Mouse (Mus musculus): ENCODE measurements at regions not wholly inside any gene's neighbourhood (a gene's known extent, or its start where the extent isn't known, plus 50 kb on each side); places are given as distances from the start of the nearest gene placed in this dataset.
"Not testable (repeated sequence)": the region's sequence is repeated elsewhere in the genome, so short reads cannot be mapped to it uniquely, and the experiment has no call there.

DNA sequence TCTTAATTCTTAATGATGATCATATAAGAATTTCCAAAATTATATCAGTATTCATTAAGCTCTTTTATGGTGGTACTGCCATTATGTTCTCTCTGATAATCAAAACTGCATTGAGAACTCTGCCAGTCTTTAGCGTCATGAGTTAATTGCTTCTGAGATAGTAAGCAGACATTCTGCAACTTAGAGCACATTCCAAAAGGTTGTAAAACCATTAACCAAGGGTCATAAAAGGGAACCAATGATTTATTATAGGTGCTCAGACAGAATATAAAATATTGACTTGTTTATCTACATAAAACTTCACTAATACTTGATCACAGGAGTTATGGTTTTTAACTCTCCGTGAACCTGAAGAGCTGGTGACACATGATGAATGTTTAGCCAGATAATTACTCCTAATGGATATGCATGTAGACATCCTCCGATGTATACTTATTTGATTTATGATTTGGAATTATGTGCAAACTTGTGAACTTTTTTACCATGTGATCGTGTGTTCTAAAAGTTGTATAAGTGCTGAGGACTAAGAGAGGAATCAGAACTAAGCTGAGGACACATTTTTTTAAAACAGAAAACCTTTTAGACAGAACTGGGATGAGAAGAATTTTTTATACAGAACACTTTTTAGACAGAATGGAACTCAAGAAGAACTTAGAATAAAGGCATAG lies 1345.4 kb downstream of the Zfp704 start:
- H3K4me2 ChIP-seq: no peak overlapping the region
- WGBS: 93% methylated on average over 4 of the region's 4 CpGs
- ATAC-seq (replicated peaks): no peak
- H3K4me1 ChIP-seq: no peaks in the 10 kb centered on the region
- H3K27ac ChIP-seq: no peak overlapping the region
- no peak overlapping the region for H3K4me3 ChIP-seq
- H3K27me3 ChIP-seq (replicated peaks): no peaks in the 10 kb centered on the region
- H3K36me3 ChIP-seq (replicated peaks): no peaks in the 10 kb centered on the region
- no peak overlapping the region for H3K9ac ChIP-seq
- no peaks in the 10 kb centered on the region for H3K9me3 ChIP-seq

DNA sequence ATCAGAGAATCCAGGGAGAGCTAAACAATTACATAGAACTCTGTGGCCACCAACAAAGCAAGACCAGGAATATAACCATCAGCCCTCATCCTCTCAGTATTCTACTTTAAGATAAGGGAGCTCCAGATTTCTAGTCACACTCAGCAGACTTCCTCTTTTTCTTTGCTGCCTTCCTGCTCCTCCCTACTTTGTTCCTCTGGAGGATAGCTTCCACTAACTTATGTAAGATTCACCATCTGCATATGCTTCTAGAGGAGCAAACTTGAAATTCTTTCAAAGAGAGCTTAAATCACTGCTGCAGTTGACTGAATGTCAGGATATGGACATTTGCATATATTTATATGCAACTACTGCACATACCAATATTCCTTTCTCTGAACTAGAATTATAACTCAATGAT lies 1352.6 kb downstream of the Zfp704 start:
- Histone ChIP-seq H3K4me1 (no peaks in the 10 kb centered on the region), H3K27ac (no peak overlapping the region), H3K36me3 (replicated peaks) (no peaks in the 10 kb centered on the region), H3K9me3 (no peaks in the 10 kb centered on the region), H3K9ac (no peak overlapping the region), H3K4me2 (no peak overlapping the region), H3K4me3 (no peak overlapping the region), H3K27me3 (replicated peaks) (no peaks in the 10 kb centered on the region)
- no peak for ATAC-seq (replicated peaks)

DNA sequence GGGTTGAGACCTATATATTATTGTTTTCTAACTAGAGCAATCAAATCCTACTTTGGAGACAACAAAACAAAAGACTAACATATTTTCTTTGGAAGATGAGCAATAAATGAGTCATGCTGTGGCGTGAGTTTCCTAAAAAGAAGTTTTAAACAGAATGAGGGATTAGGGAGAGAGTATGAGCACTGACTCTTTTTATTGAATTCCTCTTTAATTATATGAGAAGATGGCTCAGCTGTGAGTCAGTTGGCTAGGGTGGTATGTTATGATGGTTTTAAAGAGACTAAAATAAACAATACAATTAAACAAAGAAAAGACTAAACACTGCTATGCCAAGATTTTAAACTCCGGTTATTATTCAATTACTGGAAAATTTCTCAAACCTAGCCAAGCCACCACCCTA lies 1357.6 kb downstream of the Zfp704 start:
- H3K36me3 ChIP-seq (replicated peaks): no peaks in the 10 kb centered on the region
- H3K27me3 ChIP-seq (replicated peaks): no peaks in the 10 kb centered on the region
- H3K9me3 ChIP-seq: no peaks in the 10 kb centered on the region
- WGBS: 81% methylated on average over 2 of the region's 2 CpGs
- H3K4me3 ChIP-seq: no peak overlapping the region
- H3K9ac ChIP-seq: no peak overlapping the region
- H3K4me1 ChIP-seq: no peaks in the 10 kb centered on the region
- ATAC-seq (replicated peaks): no peak
- H3K4me2 ChIP-seq: no peak overlapping the region
- H3K27ac ChIP-seq: no peak overlapping the region

DNA sequence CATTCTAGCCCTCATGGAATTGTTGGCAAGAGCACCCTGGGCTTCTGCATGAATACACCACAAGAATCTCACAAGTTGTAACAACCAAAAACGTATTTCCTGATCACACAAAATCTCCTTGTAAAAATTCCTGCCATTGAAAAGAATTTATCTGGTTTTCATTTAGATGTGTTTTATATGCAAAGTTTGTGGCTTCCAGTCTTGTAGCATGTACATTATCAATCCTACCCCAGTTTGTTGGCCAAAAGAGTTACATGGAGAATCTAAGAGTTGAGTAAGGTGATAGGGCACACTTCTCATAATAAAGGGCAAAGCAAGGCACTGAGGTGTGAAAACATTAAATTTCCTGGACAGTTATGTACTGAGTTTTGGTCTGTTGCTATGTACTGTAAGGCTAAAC lies 1361.0 kb downstream of the Zfp704 start:
- H3K27me3 ChIP-seq (replicated peaks): no peaks in the 10 kb centered on the region
- no peak overlapping the region for H3K4me3 ChIP-seq
- H3K4me2 ChIP-seq: no peak overlapping the region
- H3K9ac ChIP-seq: no peak overlapping the region
- no peak overlapping the region for H3K27ac ChIP-seq
- no peaks in the 10 kb centered on the region for H3K36me3 ChIP-seq (replicated peaks)
- 0 out of 2 replicates have a peak, but pooled peaks cover 3% of the 10 kb centered on the region for H3K9me3 ChIP-seq
- 90% methylated on average over 1 of the region's 1 CpGs for WGBS
- no peak for ATAC-seq (replicated peaks)
- H3K4me1 ChIP-seq: no peaks in the 10 kb centered on the region

- H3K4me3 ChIP-seq; H3K27me3 ChIP-seq (replicated peaks): not testable (repeated sequence)
- WGBS: 37% methylated on average over 1 of the region's 1 CpGs
Observed at GRCm38 (mm10) chr3:8245822-8246221, 1364.1 kb downstream of the Zfp704 start.

DNA sequence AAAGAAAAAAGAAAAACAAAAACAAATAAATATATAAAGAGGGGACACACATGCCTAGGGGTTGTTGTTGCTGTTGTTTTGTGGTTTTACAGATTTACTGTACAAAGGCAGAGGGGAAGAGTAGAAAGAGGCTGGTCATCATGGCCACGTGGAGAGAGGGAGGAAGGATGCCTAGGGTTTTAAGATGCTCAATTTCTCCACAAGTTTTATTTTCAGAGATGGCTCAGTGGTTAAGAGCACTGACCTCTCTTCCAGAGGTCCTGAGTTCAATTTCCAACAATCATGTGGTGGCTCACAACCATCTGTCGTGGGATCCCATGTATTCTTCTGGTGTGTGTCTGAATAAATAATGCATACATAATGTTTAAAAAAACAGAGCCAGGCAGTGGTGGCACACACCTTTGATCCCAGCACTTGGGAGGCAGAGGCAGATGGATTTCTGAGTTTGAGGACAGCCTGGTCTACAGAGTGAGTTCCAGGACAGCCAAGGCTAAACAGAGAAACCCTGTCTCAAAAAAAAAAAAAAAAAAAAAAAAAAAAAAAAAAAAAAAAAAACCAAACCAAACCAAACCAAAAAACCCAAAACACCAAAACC lies 1364.6 kb downstream of the Zfp704 start:
- H3K9me3 ChIP-seq; H3K9ac ChIP-seq; H3K27me3 ChIP-seq (replicated peaks); H3K4me1 ChIP-seq; H3K4me3 ChIP-seq; H3K36me3 ChIP-seq (replicated peaks); H3K4me2 ChIP-seq; ATAC-seq (replicated peaks); H3K27ac ChIP-seq: not testable (repeated sequence)
- 69% methylated on average over 2 of the region's 2 CpGs for WGBS

More at GRCm38 (mm10) chr3:8245822-8246221, 1364.1 kb downstream of the Zfp704 start:
- not testable (repeated sequence) for ATAC-seq (replicated peaks); H3K9me3 ChIP-seq; H3K9ac ChIP-seq; H3K4me1 ChIP-seq; H3K36me3 ChIP-seq (replicated peaks); H3K4me2 ChIP-seq; H3K27ac ChIP-seq

- not testable (repeated sequence) for H3K9ac ChIP-seq; ATAC-seq (replicated peaks); H3K4me2 ChIP-seq; H3K36me3 ChIP-seq (replicated peaks); H3K4me1 ChIP-seq; H3K27me3 ChIP-seq (replicated peaks); H3K9me3 ChIP-seq; H3K27ac ChIP-seq; H3K4me3 ChIP-seq
- 94% methylated on average over 4 of the region's 4 CpGs for WGBS
Observed at GRCm38 (mm10) chr3:8244526-8245194, 1365.2 kb downstream of the Zfp704 start.

DNA sequence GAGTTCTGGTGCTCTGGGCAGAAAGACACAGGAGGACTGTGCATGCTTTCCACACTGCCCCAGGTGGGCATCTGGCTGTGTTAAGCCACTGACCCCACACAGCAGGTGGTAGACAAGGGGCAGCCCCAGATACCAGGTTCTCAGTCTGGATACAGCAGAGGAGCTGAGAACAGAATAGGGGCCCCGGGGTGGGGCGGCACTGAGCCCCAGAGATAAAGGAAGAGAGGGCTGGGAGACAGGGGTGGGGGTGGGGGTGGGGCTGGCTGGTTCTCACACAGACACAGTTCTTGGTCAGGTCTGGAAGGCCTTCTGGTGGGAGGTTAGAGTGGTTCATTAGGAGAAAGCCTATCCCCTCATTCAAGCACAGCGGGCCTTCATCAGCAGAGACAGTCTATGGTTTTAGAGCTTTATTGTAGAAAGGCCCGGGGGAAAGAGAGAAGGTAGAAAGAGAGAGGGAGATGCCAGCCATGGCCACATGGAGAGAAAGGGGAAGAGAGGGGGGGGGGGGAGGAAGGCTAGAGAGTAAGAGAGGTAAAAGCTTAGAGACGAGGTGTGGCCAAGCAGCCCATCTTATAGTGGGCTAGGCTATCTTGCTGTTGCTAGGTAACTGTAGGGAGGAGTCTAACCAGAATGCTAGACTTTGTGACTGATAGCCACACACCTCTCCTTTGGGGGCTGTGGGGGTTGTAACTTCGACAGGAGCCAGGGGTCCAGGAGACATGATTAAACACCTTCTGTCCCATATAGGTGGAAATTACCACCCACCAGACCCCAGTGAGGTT lies 1403.1 kb downstream of the Zfp704 start:
- WGBS: 57% methylated on average over 6 of the region's 6 CpGs
- H3K4me3 ChIP-seq: no peak overlapping the region
- no peaks in the 10 kb centered on the region for H3K36me3 ChIP-seq (replicated peaks)
- no peak overlapping the region for H3K9ac ChIP-seq
- H3K4me1 ChIP-seq: no peaks in the 10 kb centered on the region
- H3K27ac ChIP-seq: no peak overlapping the region
- no peak overlapping the region for H3K4me2 ChIP-seq
- no peaks in the 10 kb centered on the region for H3K27me3 ChIP-seq (replicated peaks)
- no peaks in the 10 kb centered on the region for H3K9me3 ChIP-seq
- no peak for ATAC-seq (replicated peaks)

GRCm38 (mm10) chr3:8163030-8163429 lies 1446.9 kb downstream of the Zfp704 start:
- no peaks in the 10 kb centered on the region for H3K9me3 ChIP-seq
- H3K27ac ChIP-seq: no peak overlapping the region
- H3K4me3 ChIP-seq: no peak overlapping the region
- WGBS: 77% methylated on average over 4 of the region's 4 CpGs
- H3K9ac ChIP-seq: no peak overlapping the region
- no peaks in the 10 kb centered on the region for H3K4me1 ChIP-seq
- ATAC-seq (replicated peaks): no peak
- H3K4me2 ChIP-seq: no peak overlapping the region
- H3K27me3 ChIP-seq (replicated peaks): no peaks in the 10 kb centered on the region
- H3K36me3 ChIP-seq (replicated peaks): no peaks in the 10 kb centered on the region

DNA sequence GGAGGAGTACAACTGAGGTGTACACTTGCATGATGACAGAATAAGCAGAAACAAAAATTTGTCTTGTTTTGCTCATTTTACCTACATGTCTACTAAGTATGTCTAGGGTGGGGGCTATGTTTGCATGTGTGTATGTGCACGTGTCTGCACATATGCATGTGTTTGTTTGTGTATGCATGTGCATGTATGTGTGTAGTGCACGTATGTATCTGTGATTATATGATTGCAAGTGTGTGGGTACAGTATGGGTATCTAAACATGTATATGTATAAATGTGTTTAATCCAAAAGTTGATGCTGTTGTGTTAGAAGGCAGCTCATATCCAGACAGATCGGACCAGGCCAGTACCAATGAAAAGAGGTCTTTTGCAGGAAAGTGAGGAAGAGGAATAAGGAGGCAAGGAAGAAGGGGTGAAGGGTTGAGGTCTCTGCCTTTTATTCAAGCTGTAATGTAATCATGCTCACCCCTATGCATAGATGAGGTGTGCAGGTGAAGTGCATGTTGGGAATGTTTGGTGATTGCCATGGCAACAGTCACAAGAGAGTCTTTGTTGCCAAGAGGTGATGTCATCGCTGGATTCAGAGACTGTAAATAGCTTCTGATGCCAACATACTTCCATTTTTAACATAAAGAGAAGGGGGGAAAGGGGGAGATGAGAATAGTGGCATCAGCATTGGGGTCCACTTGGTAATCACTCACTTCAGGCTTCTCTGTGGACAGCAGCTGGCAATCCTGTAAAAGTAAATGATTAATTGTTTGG lies 1447.7 kb downstream of the Zfp704 start:
- Histone ChIP-seq H3K36me3 (replicated peaks) (no peaks in the 10 kb centered on the region), H3K4me3 (no peak overlapping the region), H3K27ac (no peak overlapping the region), H3K9ac (no peak overlapping the region), H3K27me3 (replicated peaks) (no peaks in the 10 kb centered on the region), H3K4me2 (no peak overlapping the region), H3K9me3 (no peaks in the 10 kb centered on the region), H3K4me1 (no peaks in the 10 kb centered on the region)
- ATAC-seq (replicated peaks): peak; percentile 89
- WGBS: 79% methylated on average over 4 of the region's 4 CpGs

- Histone ChIP-seq H3K9ac (no peak overlapping the region), H3K4me3 (no peak overlapping the region), H3K4me2 (no peak overlapping the region), H3K36me3 (replicated peaks) (no peaks in the 10 kb centered on the region), H3K27ac (no peak overlapping the region), H3K4me1 (no peaks in the 10 kb centered on the region), H3K27me3 (replicated peaks) (no peaks in the 10 kb centered on the region), H3K9me3 (no peaks in the 10 kb centered on the region)
- ATAC-seq (replicated peaks): no peak
- 71% methylated on average over 2 of the region's 2 CpGs for WGBS
Observed at GRCm38 (mm10) chr3:8143016-8143415, 1466.9 kb downstream of the Zfp704 start.

GRCm38 (mm10) chr3:8142190-8142589 lies 1467.7 kb downstream of the Zfp704 start:
- Histone ChIP-seq H3K27me3 (replicated peaks) (no peaks in the 10 kb centered on the region), H3K4me3 (no peak overlapping the region), H3K27ac (no peak overlapping the region), H3K36me3 (replicated peaks) (no peaks in the 10 kb centered on the region), H3K9ac (no peak overlapping the region), H3K4me1 (no peaks in the 10 kb centered on the region), H3K9me3 (no peaks in the 10 kb centered on the region), H3K4me2 (no peak overlapping the region)
- 91% methylated on average over 3 of the region's 3 CpGs for WGBS
- ATAC-seq (replicated peaks): no peak

Measured in midbrain, embryonic 15.5 days (tissue).